Mouse (Mus musculus) megakaryocyte, embryonic 14.5 days (primary cell): ENCODE data around the gene Pck2.

Source experiments
- FLI1 ChIP-seq: IDR thresholded peaks from 2 replicates; pipeline ENCODE4 v1.6.1; 2012; ENCODE audit warnings: low read length, inconsistent platforms, mixed read lengths
- GATA1 ChIP-seq: IDR thresholded peaks from 3 replicates; pipeline ENCODE4 v1.6.1; 2012; ENCODE audit warnings: mixed read lengths, low read length, inconsistent platforms, borderline replicate concordance

- TF ChIP-seq GATA1 (no peak), FLI1 (no peak)
These were observed 49.5 kb upstream of the Pck2 start, which contains the start of gene Carmil3 for GRCm38 (mm10) chr14:55490361-55491201.
